Mouse (Mus musculus) heart, adult 2 months (tissue): ENCODE results near the gene Lpar5. TPM values are rescaled to one million over a fixed set of nuclear protein-coding genes. Genes with fewer than 3 reads are reported as not detected.

ENCODE experiments used
- DNase-seq, 2 experiments: peaks; one replicate each; pipeline ENCODE4 v3.0.0; 2021
- H3K27ac ChIP-seq: fragments of 200-600 bp; 2 replicates; pipeline ENCODE4 v1.8.1; 2022
- H3K27me3 ChIP-seq: fragments of 200-500 bp; 2 replicates; pipeline ENCODE4 v1.6.1; 2012; ENCODE audit warnings: mild to moderate bottlenecking, low read length, inconsistent platforms, mixed read lengths; ENCODE audit not compliant: control insufficient read depth, insufficient read depth
- H3K36me3 ChIP-seq: fragments of 200-500 bp; 2 replicates; pipeline ENCODE4 v1.6.1; 2012; ENCODE audit warnings: low read length, inconsistent platforms; ENCODE audit not compliant: control insufficient read depth, insufficient read depth
- H3K4me1 ChIP-seq: fragments of 200-500 bp; 2 replicates; pipeline ENCODE4 v1.6.1; 2011; ENCODE audit warnings: low read length; ENCODE audit not compliant: control insufficient read depth, insufficient read depth
- H3K4me3 ChIP-seq: fragments of 200-600 bp; 2 replicates; pipeline ENCODE4 v1.8.1; 2022
- H3K79me2 ChIP-seq: fragments of 200-500 bp; replicated peaks from 2 replicates; pipeline ENCODE4 v1.6.1; 2012; ENCODE audit warnings: mild to moderate bottlenecking, inconsistent platforms, low read length, moderate library complexity, mixed read lengths; ENCODE audit not compliant: control insufficient read depth, insufficient read depth
- H3K9ac ChIP-seq: fragments of 200-500 bp; 2 replicates; pipeline ENCODE4 v1.6.1; 2012; ENCODE audit warnings: low read depth, mild to moderate bottlenecking, control low read depth, inconsistent platforms, low read length, mixed read lengths
- CTCF ChIP-seq: fragments of 200-600 bp; IDR thresholded peaks from 2 replicates; pipeline ENCODE4 v1.8.1; 2022; ENCODE audit warnings: antibody characterized with exemption, mild to moderate bottlenecking, moderate library complexity
- EP300 ChIP-seq: fragments of 200-500 bp; IDR thresholded peaks from 2 replicates; pipeline ENCODE4 v1.6.1; 2011; ENCODE audit warnings: low read depth, low read length, control low read depth; ENCODE audit not compliant: insufficient read depth
- POLR2A ChIP-seq: fragments of 200-500 bp; IDR thresholded peaks from 2 replicates; pipeline ENCODE4 v1.6.1; 2011; ENCODE audit warnings: mild to moderate bottlenecking, low read depth, low read length, control low read depth; ENCODE audit not compliant: insufficient read depth
- WGBS: fragments of 180-500 bp; shearing (Covaris S2); methylation state at CpG from one replicate; pipeline ENCODE4 v1.1.7; 2018; 5-methylcytosine and 5-hydroxymethylcytosine counted together
- intact Hi-C: fragments of 180-260 bp; cut with DNase I; formaldehyde crosslinking; loops from one replicate; pipeline ENCODE4 v1.15.1; 2025
- polyA plus RNA-seq: library from polyadenylated mRNA; depleted of rRNA; stranded (reverse); fragments of >200 nt; gene quantifications from 2 replicates; pipeline ENCODE4 v1.2.3, GENCODE M21; 2012
- total RNA-seq, 2 experiments: library from RNA; stranded (reverse); gene quantifications; 2 replicates each; pipeline ENCODE4 v1.2.3; 2021

Gene Lpar5
- total and polyA plus RNA-seq, 3 experiments = 0.20 to 2.3 TPM; not detected in 1

GRCm38 (mm10) chr6:125109371-125109770 lies 41.7 kb downstream of the Lpar5 start:
- Histone ChIP-seq H3K4me1 (no peaks in the 10 kb centered on the region), H3K79me2 (no peaks in the 10 kb centered on the region), H3K9ac (no peak overlapping the region), H3K4me3 (no peak overlapping the region), H3K27me3 (no peaks in the 10 kb centered on the region), H3K36me3 (no peaks in the 10 kb centered on the region), H3K27ac (no peak overlapping the region)
- 88% methylated on average over 14 of the region's 14 CpGs for WGBS
- DNase-seq = no peak
- intact Hi-C loops = no loop called here
- TF ChIP-seq CTCF (no peak), POLR2A (no peak), EP300 (no peak)

GRCm38 (mm10) chr6:125110927-125111326 lies 43.2 kb downstream of the Lpar5 start:
- intact Hi-C loops = loop anchor here (5.0 kb wide), 1 partner anchor 161 kb away; no protein-coding TSS in a partner anchor
- Histone ChIP-seq H3K36me3 (no peaks in the 10 kb centered on the region; the same call in 1 of the 2 replicates), H3K27me3 (no peaks in the 10 kb centered on the region), H3K4me3 (no peak overlapping the region), H3K4me1 (no peaks in the 10 kb centered on the region), H3K9ac (no peak overlapping the region), H3K79me2 (no peaks in the 10 kb centered on the region), H3K27ac (no peak overlapping the region)
- DNase-seq = no peak
- 84% methylated on average over 7 of the region's 7 CpGs for WGBS
- peak; percentile 61 for TF ChIP-seq CTCF
- TF ChIP-seq POLR2A = no peak

- Histone ChIP-seq H3K4me3 (no peak overlapping the region), H3K79me2 (no peaks in the 10 kb centered on the region), H3K9ac (no peak overlapping the region), H3K36me3 (no peaks in the 10 kb centered on the region; the same call in 1 of the 2 replicates), H3K27ac (no peak overlapping the region), H3K27me3 (no peaks in the 10 kb centered on the region), H3K4me1 (no peaks in the 10 kb centered on the region)
- WGBS = 85% methylated on average over 11 of the region's 11 CpGs
- DNase-seq = no peak
- intact Hi-C loops = loop anchor here (5.0 kb wide), 1 partner anchor 160 kb away; no protein-coding TSS in a partner anchor
- TF ChIP-seq POLR2A (no peak), EP300 (no peak), CTCF (no peak)
Observed at GRCm38 (mm10) chr6:125112553-125112952, 44.8 kb downstream of the Lpar5 start.

- Histone ChIP-seq H3K4me3 (no peak overlapping the region), H3K27ac (no peak overlapping the region), H3K4me1 (no peaks in the 10 kb centered on the region), H3K27me3 (no peaks in the 10 kb centered on the region), H3K9ac (no peak overlapping the region), H3K79me2 (no peaks in the 10 kb centered on the region), H3K36me3 (no peaks in the 10 kb centered on the region; the same call in 1 of the 2 replicates)
- intact Hi-C loops = no loop called here
- DNase-seq = no peak
- TF ChIP-seq EP300 (no peak), POLR2A (no peak), CTCF (no peak)
- 91% methylated on average over 8 of the region's 8 CpGs for WGBS
Observed at GRCm38 (mm10) chr6:125119387-125119786, 51.7 kb downstream of the Lpar5 start.

- Histone ChIP-seq H3K27me3 (no peaks in the 10 kb centered on the region), H3K4me1 (peaks cover 1% of the 10 kb centered on the region; the same call in 1 of the 2 replicates), H3K27ac (no peak overlapping the region), H3K36me3 (no peaks in the 10 kb centered on the region), H3K79me2 (no peaks in the 10 kb centered on the region), H3K9ac (no peak overlapping the region), H3K4me3 (no peak overlapping the region)
- WGBS = 83% methylated on average over 12 of the region's 12 CpGs
- intact Hi-C loops = no loop called here
- no peak for DNase-seq
- TF ChIP-seq EP300 (no peak), CTCF (no peak), POLR2A (no peak)
Observed at GRCm38 (mm10) chr6:125128724-125129123, 61.0 kb downstream of the Lpar5 start.

- intact Hi-C loops = loop anchor here (1.0 kb wide), 1 partner anchor 30 kb away; no protein-coding TSS in a partner anchor
- H3K36me3 ChIP-seq = no peaks in the 10 kb centered on the region
Observed at GRCm38 (mm10) chr6:125129710-125130402, 62.1 kb downstream of the Lpar5 start.

More at GRCm38 (mm10) chr6:125129710-125130402, 62.1 kb downstream of the Lpar5 start:
- H3K27ac ChIP-seq = no peak overlapping the region
- no peaks in the 10 kb centered on the region for H3K27me3 ChIP-seq
- DNase-seq = no peak
- no peak overlapping the region for H3K9ac ChIP-seq
- H3K4me3 ChIP-seq = no peak overlapping the region
- H3K79me2 ChIP-seq = no peaks in the 10 kb centered on the region
- TF ChIP-seq CTCF (no peak), POLR2A (no peak), EP300 (no peak)
- H3K4me1 ChIP-seq = peaks cover 1% of the 10 kb centered on the region; the same call in 1 of the 2 replicates
- 90% methylated on average over 20 of the region's 20 CpGs for WGBS
